Mouse (Mus musculus) heart, embryonic 15.5 days (tissue): ENCODE results near the gene Rasa3. TPM values are rescaled to one million over a fixed set of nuclear protein-coding genes. Genes with fewer than 3 reads are reported as not detected.

Source experiments
- ATAC-seq: fragments of 200-750 bp; cut with Nextera tagmentation; replicated peaks from 2 replicates; pipeline ENCODE4 v1.8.0; 2017; ENCODE audit warnings: low read depth, moderate TSS enrichment; ENCODE audit not compliant: insufficient number of reproducible peaks, insufficient read depth, low FRiP score
- H3K27ac ChIP-seq: fragments of 300-500 bp; sonication (generic); 2 replicates; pipeline ENCODE4 v1.5.1; 2015; ENCODE audit warnings: mild to moderate bottlenecking, inconsistent platforms
- H3K27me3 ChIP-seq: fragments of 300-500 bp; sonication (generic); 2 replicates; pipeline ENCODE4 v1.6.1; 2015; ENCODE audit warnings: inconsistent platforms
- H3K36me3 ChIP-seq: fragments of 300-500 bp; sonication (generic); 2 replicates; pipeline ENCODE4 v1.6.1; 2015; ENCODE audit warnings: mild to moderate bottlenecking, inconsistent platforms
- H3K4me1 ChIP-seq: fragments of 300-500 bp; sonication (generic); replicated peaks from 2 replicates; pipeline ENCODE4 v1.6.1; 2015; ENCODE audit warnings: inconsistent platforms
- H3K4me2 ChIP-seq: fragments of 300-500 bp; sonication (generic); 2 replicates; pipeline ENCODE4 v1.6.1; 2015; ENCODE audit warnings: inconsistent platforms, mild to moderate bottlenecking, moderate library complexity
- H3K4me3 ChIP-seq: fragments of 300-500 bp; sonication (generic); 2 replicates; pipeline ENCODE4 v1.5.1; 2015; ENCODE audit warnings: mild to moderate bottlenecking, inconsistent platforms
- H3K9ac ChIP-seq: fragments of 300-500 bp; sonication (generic); 2 replicates; pipeline ENCODE4 v1.6.1; 2015; ENCODE audit warnings: mild to moderate bottlenecking, inconsistent platforms
- H3K9me3 ChIP-seq: fragments of 300-500 bp; sonication (generic); replicated peaks from 2 replicates; pipeline ENCODE4 v1.6.1; 2016; ENCODE audit warnings: inconsistent platforms
- WGBS: fragments of 180-500 bp; shearing (Covaris S2); methylation state at CpG from one replicate; pipeline ENCODE4 v1.1.7; 2015; ENCODE audit warnings: mixed read lengths; 5-methylcytosine and 5-hydroxymethylcytosine counted together
- polyA plus RNA-seq: library from polyadenylated mRNA; unstranded; fragments of >200 nt; fragmentation: Nextera tagmentation; extraction: Ambion mirVana; gene quantifications from 2 replicates; pipeline ENCODE4 v1.2.1, GENCODE M21; 2015

Gene Rasa3
- polyA plus RNA-seq, 1 experiment from 2014 or later = 19.0 TPM

- H3K9ac ChIP-seq = no peak overlapping the region
- H3K27me3 ChIP-seq = 0 out of 2 replicates have a peak, but pooled peaks cover 3% of the 10 kb centered on the region
- ATAC-seq = no peak
These were observed 19.8 kb upstream of the Rasa3 start for GRCm38 (mm10) chr8:13697196-13697595.

GRCm38 (mm10) chr8:13696157-13696556 lies 18.8 kb upstream of the Rasa3 start:
- H3K4me2 ChIP-seq = no peak overlapping the region
- H3K4me3 ChIP-seq = no peak overlapping the region
- no peak for ATAC-seq
- 0 out of 2 replicates have a peak, but pooled peaks cover 3% of the 10 kb centered on the region for H3K27me3 ChIP-seq
- no peak overlapping the region for H3K9ac ChIP-seq
- no peaks in the 10 kb centered on the region for H3K9me3 ChIP-seq
- H3K4me1 ChIP-seq = peaks cover 17% of the 10 kb centered on the region
- H3K27ac ChIP-seq = no peak overlapping the region
- WGBS = 67% methylated on average over 4 of the region's 4 CpGs
- no peaks in the 10 kb centered on the region for H3K36me3 ChIP-seq

More at GRCm38 (mm10) chr8:13697196-13697595, 19.8 kb upstream of the Rasa3 start:
- H3K4me1 ChIP-seq = peaks cover 19% of the 10 kb centered on the region
- no peak overlapping the region for H3K27ac ChIP-seq
- H3K4me2 ChIP-seq = no peak overlapping the region
- H3K4me3 ChIP-seq = no peak overlapping the region
- no peaks in the 10 kb centered on the region for H3K36me3 ChIP-seq
- 68% methylated on average over 8 of the region's 8 CpGs for WGBS
- H3K9me3 ChIP-seq = no peaks in the 10 kb centered on the region

GRCm38 (mm10) chr8:13695203-13695867 lies 17.9 kb upstream of the Rasa3 start:
- no peak for ATAC-seq
- Histone ChIP-seq H3K27ac (no peak overlapping the region), H3K4me2 (no peak overlapping the region), H3K4me3 (no peak overlapping the region), H3K9me3 (no peaks in the 10 kb centered on the region), H3K36me3 (no peaks in the 10 kb centered on the region), H3K9ac (no peak overlapping the region), H3K4me1 (peaks cover 16% of the 10 kb centered on the region), H3K27me3 (0 out of 2 replicates have a peak, but pooled peaks cover 3% of the 10 kb centered on the region)
- 85% methylated on average over 10 of the region's 10 CpGs for WGBS

- WGBS = 66% methylated on average over 12 of the region's 12 CpGs
These were observed 17.3 kb upstream of the Rasa3 start for GRCm38 (mm10) chr8:13694735-13695134.

GRCm38 (mm10) chr8:13692302-13693066 lies 15.1 kb upstream of the Rasa3 start:
- no peaks in the 10 kb centered on the region for H3K36me3 ChIP-seq
- 0 out of 2 replicates have a peak, but pooled peaks cover 3% of the 10 kb centered on the region for H3K27me3 ChIP-seq
- peaks cover 7% of the 10 kb centered on the region for H3K4me1 ChIP-seq
- H3K9me3 ChIP-seq = no peaks in the 10 kb centered on the region
- 73% methylated on average over 10 of the region's 10 CpGs for WGBS
- no peak for ATAC-seq
- H3K4me3 ChIP-seq = no peak overlapping the region
- H3K4me2 ChIP-seq = no peak overlapping the region
- H3K9ac ChIP-seq = no peak overlapping the region
- H3K27ac ChIP-seq = no peak overlapping the region

More at GRCm38 (mm10) chr8:13694735-13695134, 17.3 kb upstream of the Rasa3 start:
- ATAC-seq = no peak
- no peak overlapping the region for H3K4me2 ChIP-seq
- H3K9ac ChIP-seq = no peak overlapping the region
- no peak overlapping the region for H3K27ac ChIP-seq
- no peaks in the 10 kb centered on the region for H3K9me3 ChIP-seq
- no peaks in the 10 kb centered on the region for H3K36me3 ChIP-seq
- H3K27me3 ChIP-seq = 0 out of 2 replicates have a peak, but pooled peaks cover 3% of the 10 kb centered on the region
- H3K4me3 ChIP-seq = no peak overlapping the region
- H3K4me1 ChIP-seq = peaks cover 11% of the 10 kb centered on the region

GRCm38 (mm10) chr8:13689331-13689730 lies 11.9 kb upstream of the Rasa3 start:
- Histone ChIP-seq H3K9ac (no peak overlapping the region), H3K36me3 (no peaks in the 10 kb centered on the region), H3K9me3 (no peaks in the 10 kb centered on the region), H3K4me1 (peaks cover 9% of the 10 kb centered on the region), H3K4me3 (no peak overlapping the region), H3K27me3 (0 out of 2 replicates have a peak, but pooled peaks cover 3% of the 10 kb centered on the region), H3K4me2 (no peak overlapping the region), H3K27ac (no peak overlapping the region)
- WGBS = 80% methylated on average over 5 of the region's 5 CpGs
- no peak for ATAC-seq

GRCm38 (mm10) chr8:13688461-13688860 lies 11.1 kb upstream of the Rasa3 start:
- H3K27ac ChIP-seq = 0 out of 2 replicates have a peak overlapping the region, but pooled peaks have one; percentile 16
- ATAC-seq = no peak

GRCm38 (mm10) chr8:13687941-13688340 lies 10.5 kb upstream of the Rasa3 start:
- Histone ChIP-seq H3K36me3 (no peaks in the 10 kb centered on the region), H3K4me3 (no peak overlapping the region), H3K9me3 (no peaks in the 10 kb centered on the region), H3K4me1 (peaks cover 15% of the 10 kb centered on the region), H3K9ac (no peak overlapping the region), H3K27me3 (no peaks in the 10 kb centered on the region), H3K4me2 (no peak overlapping the region), H3K27ac (0 out of 2 replicates have a peak overlapping the region, but pooled peaks have one; percentile 16)
- ATAC-seq = no peak
- 76% methylated on average over 4 of the region's 4 CpGs for WGBS

More at GRCm38 (mm10) chr8:13688461-13688860, 11.1 kb upstream of the Rasa3 start:
- H3K4me3 ChIP-seq = no peak overlapping the region
- 53% methylated on average over 6 of the region's 6 CpGs for WGBS
- no peaks in the 10 kb centered on the region for H3K36me3 ChIP-seq
- peaks cover 13% of the 10 kb centered on the region for H3K4me1 ChIP-seq
- H3K9me3 ChIP-seq = no peaks in the 10 kb centered on the region
- no peak overlapping the region for H3K4me2 ChIP-seq
- no peak overlapping the region for H3K9ac ChIP-seq
- H3K27me3 ChIP-seq = no peaks in the 10 kb centered on the region

GRCm38 (mm10) chr8:13687101-13687717 lies 9.8 kb upstream of the Rasa3 start:
- Histone ChIP-seq H3K9ac (no peak overlapping the region), H3K4me3 (no peak overlapping the region), H3K4me1 (peaks cover 15% of the 10 kb centered on the region), H3K36me3 (no peaks in the 10 kb centered on the region), H3K9me3 (no peaks in the 10 kb centered on the region), H3K4me2 (no peak overlapping the region), H3K27ac (no peak overlapping the region), H3K27me3 (no peaks in the 10 kb centered on the region)
- no peak for ATAC-seq
- WGBS = 93% methylated on average over 8 of the region's 8 CpGs

GRCm38 (mm10) chr8:13686426-13686825 lies 9.0 kb upstream of the Rasa3 start:
- Histone ChIP-seq H3K4me1 (peaks cover 15% of the 10 kb centered on the region), H3K4me2 (no peak overlapping the region), H3K27ac (no peak overlapping the region), H3K36me3 (no peaks in the 10 kb centered on the region), H3K9me3 (no peaks in the 10 kb centered on the region), H3K9ac (no peak overlapping the region), H3K27me3 (no peaks in the 10 kb centered on the region), H3K4me3 (no peak overlapping the region)
- no peak; the same call in 1 of the 2 replicates for ATAC-seq
- WGBS = 61% methylated on average over 7 of the region's 7 CpGs

GRCm38 (mm10) chr8:13685674-13686314 lies 8.4 kb upstream of the Rasa3 start:
- Histone ChIP-seq H3K4me3 (no peak overlapping the region), H3K4me2 (no peak overlapping the region), H3K27me3 (no peaks in the 10 kb centered on the region), H3K4me1 (peaks cover 15% of the 10 kb centered on the region), H3K27ac (no peak overlapping the region), H3K36me3 (no peaks in the 10 kb centered on the region), H3K9me3 (no peaks in the 10 kb centered on the region), H3K9ac (no peak overlapping the region)
- no peak for ATAC-seq
- 88% methylated on average over 16 of the region's 16 CpGs for WGBS
